Mouse (Mus musculus) A20 (cell line): ENCODE results near the gene Gm3238.
"Not testable (repeated sequence)": the region's sequence is repeated elsewhere in the genome, so short reads cannot be mapped to it uniquely, and the experiment has no call there.

Experiments used
- DNase-seq: peaks from one replicate; pipeline ENCODE4 v3.0.0-alpha.2; 2011; ENCODE audit warnings: low read depth, low spot score

Gene Gm3238

DNA sequence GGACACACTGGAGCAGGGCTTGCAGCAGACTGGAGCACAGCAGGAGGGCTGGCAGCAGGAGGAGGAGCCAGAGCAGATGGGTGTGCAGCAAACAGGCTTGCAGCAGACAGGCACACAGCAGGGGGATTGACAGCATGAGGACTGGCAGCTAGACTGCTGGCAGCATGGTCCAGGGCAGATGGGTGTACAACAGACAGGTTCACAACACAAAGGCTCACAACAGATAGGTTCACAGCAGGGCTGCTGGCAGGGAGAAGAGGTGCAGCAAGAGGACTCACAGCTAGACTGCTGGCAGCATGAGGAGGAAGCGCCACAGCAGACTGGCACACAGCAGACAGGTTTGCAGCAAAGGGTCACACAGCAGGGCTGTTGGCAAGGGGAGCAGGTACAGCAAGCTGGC is 20.4 kb downstream of the Gm3238 start:
- DNase-seq, result not testable (repeated sequence)

DNA sequence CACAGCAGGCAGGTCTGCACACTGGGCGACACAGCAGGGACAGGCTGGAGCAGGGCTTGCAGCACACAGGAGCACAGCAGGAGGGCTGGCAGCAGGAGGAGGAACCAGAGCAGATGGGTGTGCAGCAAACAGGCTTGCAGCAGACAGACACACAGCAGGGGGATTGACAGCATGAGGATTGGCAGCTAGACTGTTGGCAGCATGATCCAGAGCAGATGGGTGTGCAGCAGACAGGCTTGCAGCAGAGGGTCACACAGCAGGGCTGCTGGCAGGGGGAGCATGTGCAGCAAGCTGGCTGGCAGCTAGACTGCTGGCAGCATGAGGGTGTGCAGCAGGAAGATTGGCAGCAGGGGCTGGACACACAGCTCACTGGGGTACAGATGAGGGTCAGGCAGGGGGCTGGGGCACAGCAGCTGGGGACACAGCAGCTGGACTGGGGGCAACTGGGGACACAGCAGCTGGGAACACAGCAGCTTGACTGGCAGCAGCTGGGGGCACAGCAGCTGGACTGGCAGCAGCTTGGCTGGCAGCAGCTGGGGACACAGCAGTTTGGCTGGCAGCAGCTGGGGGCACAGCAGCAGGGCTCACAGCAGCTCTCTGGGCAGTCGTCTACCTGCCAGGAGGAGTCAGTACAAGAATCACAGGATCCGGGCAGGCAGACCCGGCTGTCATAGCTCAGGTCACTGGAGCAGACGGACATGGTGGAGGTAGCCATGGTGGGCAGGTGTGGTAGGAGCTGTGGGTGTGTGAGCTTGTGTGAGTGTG is 29.0 kb downstream of the Gm3238 start, which contains the start of gene Gm18596:
Gene Gm18596, minus strand, starts transcription at position 715 of the 765 bp plus-strand sequence.
- DNase-seq, result not testable (repeated sequence)

DNA sequence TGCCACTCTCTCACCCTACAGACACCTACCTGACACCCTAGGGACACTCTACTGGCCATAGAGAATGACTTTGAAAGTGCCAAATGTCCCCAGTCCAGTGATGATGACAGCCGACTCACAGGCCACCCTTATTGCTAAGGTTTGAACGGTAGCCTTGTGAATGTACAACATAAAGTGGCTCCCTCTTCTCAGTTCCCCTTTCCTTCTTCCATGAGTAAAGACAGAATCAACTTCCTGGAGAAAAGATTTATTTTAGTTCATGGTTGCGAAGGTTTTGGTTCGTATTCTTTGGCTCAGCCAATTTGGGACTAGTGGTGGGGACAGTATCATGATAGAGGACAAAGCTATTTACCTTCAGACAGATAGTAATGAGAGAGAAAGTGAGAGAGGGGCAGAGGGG is 32.2 kb downstream of the Gm3238 start:
- DNase-seq, result no peak

DNA sequence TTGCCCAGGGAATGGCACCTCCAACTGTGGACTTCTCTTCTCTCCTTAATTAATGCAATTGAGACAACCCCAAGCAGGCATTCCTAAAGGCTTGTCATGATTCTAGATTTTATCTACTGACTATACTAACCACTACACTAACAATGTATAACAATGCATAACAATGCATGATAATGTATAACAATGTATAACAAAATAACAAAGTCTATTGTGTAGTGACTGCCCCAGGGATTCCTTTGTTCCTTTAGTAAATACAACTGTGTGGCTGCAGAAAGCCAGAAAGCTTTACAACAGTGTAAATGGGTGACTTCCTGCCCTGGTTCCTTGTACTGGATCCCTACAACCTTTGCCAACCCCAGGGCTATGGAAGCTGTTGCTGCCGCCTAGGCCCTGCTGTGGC is 35.2 kb downstream of the Gm3238 start:
- DNase-seq, result no peak

DNA sequence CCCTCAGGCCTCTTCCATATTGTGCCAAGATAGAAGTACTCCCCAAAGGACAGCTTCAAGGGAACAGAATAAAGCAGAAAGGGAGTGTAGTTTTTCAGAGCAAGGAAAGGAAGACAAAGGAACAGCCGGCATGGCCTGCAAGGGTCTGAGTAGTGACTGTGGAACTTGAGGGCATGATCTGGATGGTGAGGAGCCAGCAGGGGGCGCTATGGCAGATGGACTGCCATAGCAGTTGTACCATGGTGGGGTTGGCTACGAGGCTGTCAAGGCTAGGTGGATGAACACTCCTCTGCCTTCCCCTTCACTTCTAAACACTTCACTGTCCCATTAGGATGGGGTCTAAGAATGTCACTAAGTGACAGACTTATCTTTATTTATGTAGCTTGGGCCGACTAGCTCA is 41.9 kb downstream of the Gm3238 start:
- peak; percentile 59 for DNase-seq

DNA sequence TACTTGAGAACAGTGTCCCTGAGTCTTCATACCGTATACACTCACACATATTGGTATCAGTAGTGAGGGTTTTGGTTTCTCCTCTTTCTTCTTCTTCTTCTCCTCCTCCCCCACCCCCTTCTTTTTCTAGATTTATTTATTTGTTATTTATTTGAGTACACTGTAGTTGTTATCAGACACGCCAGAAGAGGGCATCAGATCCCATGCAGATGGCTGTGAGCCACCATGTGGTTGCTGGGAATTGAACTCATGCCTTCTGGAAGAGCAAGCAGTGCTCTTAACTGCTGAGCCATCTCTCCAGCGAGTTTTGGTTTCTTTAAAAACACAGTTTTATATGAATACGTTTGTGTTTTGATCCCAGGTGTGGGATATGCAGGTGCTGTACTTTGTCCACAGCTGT is 42.8 kb downstream of the Gm3238 start:
- peak; percentile 49 for DNase-seq

DNA sequence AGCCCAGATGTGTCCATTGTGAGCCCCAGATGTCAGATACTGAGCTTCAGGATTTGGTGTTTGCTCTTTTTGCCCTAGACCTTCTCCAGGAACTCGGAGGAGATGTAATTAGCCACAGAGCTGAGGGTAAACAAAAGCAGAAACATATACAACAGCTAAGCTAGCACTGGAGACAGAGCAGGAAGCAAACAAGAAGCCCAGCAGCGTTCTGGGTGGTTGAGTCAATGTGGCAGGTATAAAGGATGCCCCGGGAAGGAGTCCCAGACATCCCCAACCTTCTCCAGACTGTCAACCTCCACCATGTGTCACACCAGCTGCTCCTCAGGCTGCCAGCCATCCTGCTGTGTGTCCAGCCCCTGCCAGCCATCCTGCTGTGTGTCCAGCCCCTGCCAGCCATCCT is 44.9 kb downstream of the Gm3238 start, which contains the start of gene Gm10100:
Gene Gm10100, plus strand, starts transcription at position 301 of the 400 bp plus-strand sequence.
- DNase-seq, result no peak

DNA sequence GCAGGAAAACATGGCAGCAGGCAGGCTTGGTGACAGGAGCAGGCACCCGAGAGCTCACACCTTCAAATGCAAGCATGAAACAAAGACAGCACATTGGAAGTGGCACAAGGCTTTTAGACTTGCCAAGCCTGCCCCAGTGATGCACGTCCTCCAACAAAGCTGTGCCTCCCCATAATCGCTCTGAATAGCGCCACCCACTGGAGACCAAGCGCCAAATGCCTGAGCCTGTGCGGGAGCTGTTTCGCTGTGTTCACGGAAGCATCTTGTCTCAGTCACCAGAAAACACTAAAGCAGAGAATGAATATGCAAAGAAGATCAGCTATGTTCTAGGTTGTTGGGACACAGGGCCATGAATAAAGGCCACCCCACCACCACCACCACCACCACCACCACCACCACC is 46.3 kb downstream of the Gm3238 start:
- DNase-seq, result peak; percentile 37
